Mouse (Mus musculus) olfactory bulb, adult 2 months (tissue): Measurements from ENCODE around the gene Setd7.

ENCODE experiments used
- CTCF ChIP-seq: fragments of 200-500 bp; IDR thresholded peaks from 2 replicates; pipeline ENCODE4 v1.5.1; 2012; ENCODE audit warnings: low read depth, mild to moderate bottlenecking, low read length, moderate library complexity; ENCODE audit not compliant: insufficient read depth
- POLR2A ChIP-seq: fragments of 200-500 bp; IDR thresholded peaks from 2 replicates; pipeline ENCODE4 v1.6.1; 2012; ENCODE audit warnings: mild to moderate bottlenecking, low read depth, low read length, moderate library complexity; ENCODE audit not compliant: insufficient read depth

DNA sequence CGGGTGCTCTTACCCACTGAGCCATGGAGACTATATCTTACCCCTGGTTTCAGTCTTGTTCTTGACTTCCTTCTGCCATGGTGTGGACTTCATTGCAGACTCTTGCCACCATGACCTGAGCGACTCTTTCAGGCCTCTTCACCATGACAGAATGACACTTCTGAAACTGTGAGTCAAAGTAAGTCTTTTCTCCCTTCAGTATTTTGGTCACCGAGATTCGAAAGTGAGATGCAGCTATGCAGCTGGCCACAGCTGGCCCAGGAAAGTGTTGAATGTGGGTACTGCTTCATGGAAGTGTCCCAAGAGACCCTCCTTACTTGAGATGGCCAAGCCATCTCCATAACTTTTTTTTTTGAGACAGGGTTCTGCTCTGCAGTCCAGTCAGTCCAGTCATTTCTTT, 9.5 kb upstream of the Setd7 start:
- TF ChIP-seq CTCF (no peak), POLR2A (no peak)
